Mouse (Mus musculus) heart, postnatal 4 days (tissue): ENCODE measurements around the gene Mrgprb1. TPM values are rescaled to one million over a fixed set of nuclear protein-coding genes. Genes with fewer than 3 reads are reported as not detected.
"Not testable (repeated sequence)": the region's sequence is repeated elsewhere in the genome, so short reads cannot be mapped to it uniquely, and the experiment has no call there.

ENCODE experiments used
- DNase-seq: peaks from one replicate; pipeline ENCODE4 v3.0.0; 2021
- total RNA-seq, 2 experiments: library from RNA; stranded (reverse); gene quantifications; 2 replicates each; pipeline ENCODE4 v1.2.3; 2021

Mrgprb1 gene
- under 1 TPM; 0.23 to 0.33 TPM for total RNA-seq

GRCm38 (mm10) chr7:48456242-48456641, at the start of gene Mrgprb1:
Mrgprb1 (minus strand) TSS chr7:48456342.
- no peak for DNase-seq

DNA sequence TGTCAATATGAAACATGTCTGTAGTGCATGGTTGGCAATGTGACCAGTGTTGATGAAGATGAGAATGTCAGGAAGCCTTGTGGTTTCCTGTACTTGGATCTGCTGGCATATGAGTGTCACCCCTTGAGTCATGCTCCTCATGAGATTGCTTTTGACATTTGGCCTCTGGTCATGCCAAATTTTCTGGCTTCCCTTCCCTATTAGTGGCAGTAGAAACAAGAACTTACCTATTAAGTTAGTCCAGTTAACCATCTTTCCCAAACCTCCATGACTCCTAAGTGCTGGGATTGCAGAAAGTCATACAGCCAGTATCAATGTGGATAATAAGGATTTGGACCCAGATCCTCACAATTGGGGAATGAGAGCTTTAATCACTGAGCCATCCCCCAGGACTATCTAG, 43.1 kb upstream of the Mrgprb1 start, which contains the start of gene Mrgprx2:
Gene Mrgprx2 (minus strand): TSS at position 101 of the 400 bp plus-strand sequence.
- no peak for DNase-seq

GRCm38 (mm10) chr7:48436581-48436980, 19.6 kb downstream of the Mrgprb1 start:
- no peak for DNase-seq

DNA sequence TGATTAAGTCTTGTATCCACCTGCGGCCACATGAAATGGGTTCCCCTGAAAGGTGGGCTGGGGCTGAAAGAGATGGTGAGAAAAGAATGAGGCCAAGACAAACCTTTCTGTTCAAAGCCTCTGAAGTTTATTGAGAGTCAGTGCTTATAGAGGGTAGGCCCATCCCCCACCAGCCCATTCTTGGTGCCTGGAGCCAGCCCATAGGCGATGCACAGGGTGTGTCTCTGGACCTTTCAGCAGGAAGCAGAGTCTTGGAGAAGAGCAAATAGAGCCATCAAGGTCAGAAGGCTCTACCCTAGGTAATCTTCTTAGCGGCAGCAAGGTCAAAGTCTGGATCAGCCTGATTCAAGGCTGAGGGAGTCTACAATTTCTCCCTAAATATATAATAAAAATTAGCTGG, 20.2 kb downstream of the Mrgprb1 start:
- DNase-seq = not testable (repeated sequence)

Other genes starting within 250 kb of the Mrgprb1 start
- gene Mrgprb8, start 67.8 kb downstream of the Mrgprb1 start, total RNA-seq = not detected
- gene Mrgprx2, start 43.0 kb upstream of the Mrgprb1 start, total RNA-seq = under 1 TPM; 0.05 to 0.14 TPM
- gene Mrgprb2, start 101.7 kb upstream of the Mrgprb1 start, total RNA-seq = under 1 TPM; 0.16 to 0.17 TPM
- not detected for gene Mrgprb3, start 187.5 kb upstream of the Mrgprb1 start, total RNA-seq